Mouse (Mus musculus) E14TG2a.4 (cell line): Measurements from ENCODE around the gene Elmo1.

ENCODE experiments used
- CTCF ChIP-seq: conservative IDR thresholded peaks from 2 replicates; pipeline ENCODE4 v1.5.1; 2014; ENCODE audit warnings: low read length
- POU5F1 ChIP-seq: IDR thresholded peaks from 2 replicates; pipeline ENCODE4 v1.6.1; 2014; ENCODE audit warnings: low read length, borderline replicate concordance

GRCm38 (mm10) chr13:20564414-20564813 lies 474.0 kb downstream of the Elmo1 start:
- TF ChIP-seq CTCF (peak; percentile 96), POU5F1 (no peak)
